Mouse (Mus musculus) naive thymus-derived CD4-positive, alpha-beta T cell, adult 5 months (primary cell): ENCODE results near the gene Tuba3b. TPM values are rescaled to one million over a fixed set of nuclear protein-coding genes. Genes with fewer than 3 reads are reported as not detected.

ENCODE experiments used
- polyA plus RNA-seq: library from polyadenylated mRNA; unstranded; fragments of 100-300 nt; shearing (Covaris generic); gene quantifications from one replicate; pipeline ENCODE4 v1.2.1, GENCODE M21; 2017

The Tuba3b gene
- polyA plus RNA-seq = not detected

GRCm38 (mm10) chr6:145615666-145616210, at the start of gene Tuba3b:
TSS of gene Tuba3b (plus strand) at chr6:145615757.

GRCm38 (mm10) chr6:145614219-145614618, 1.3 kb upstream of the Tuba3b start, which contains the start of gene Lmntd1:
TSS of gene Lmntd1 (minus strand) at chr6:145614319.

Other genes starting within 250 kb of the Tuba3b start
- not detected for gene Lmntd1, start 1.4 kb upstream of the Tuba3b start, polyA plus RNA-seq
- gene Rassf8, start 131.0 kb downstream of the Tuba3b start, polyA plus RNA-seq = 0.25 TPM
- gene Bhlhe41, start 249.8 kb downstream of the Tuba3b start, polyA plus RNA-seq = 0.45 TPM